Mouse (Mus musculus) heart, adult 10 weeks (tissue): Measurements from ENCODE around the gene Agk. TPM values are rescaled to one million over a fixed set of nuclear protein-coding genes. Genes with fewer than 3 reads are reported as not detected.

ENCODE experiments used
- polyA plus RNA-seq: library from polyadenylated mRNA; stranded (reverse); fragments of 350-450 nt; fragmentation: Illumina TruSeq; extraction: RNeasy Lipid Tissue Mini Kit (QIAGEN cat#74804); gene quantifications from one replicate; pipeline ENCODE4 v1.2.3, GENCODE M21; 2014; ENCODE audit warnings: low read depth, low replicate concordance

Agk gene
- 16.6 TPM for polyA plus RNA-seq

GRCm38 (mm10) chr6:40324897-40325841 is at the start of gene Agk:
TSS of gene Agk (plus strand) at chr6:40325172.

GRCm38 (mm10) chr6:40436047-40436483 is 111.1 kb downstream of the Agk start, which contains the start of gene E330009J07Rik:
TSS of gene E330009J07Rik (minus strand) at chr6:40436135.

GRCm38 (mm10) chr6:40438936-40439335 is 114.0 kb downstream of the Agk start, which contains the start of gene Wee2:
TSS of gene Wee2 (plus strand) at chr6:40439088.

Other genes starting within 250 kb of the Agk start
- gene E330009J07Rik, start 111.0 kb downstream of the Agk start, polyA plus RNA-seq = 2.8 TPM
- gene Wee2, start 113.9 kb downstream of the Agk start, polyA plus RNA-seq = not detected
- 74.1 TPM for gene Ssbp1, start 146.2 kb downstream of the Agk start, polyA plus RNA-seq
- not detected for gene Tas2r137, start 166.1 kb downstream of the Agk start, polyA plus RNA-seq
- not detected for gene Tas2r108, start 168.4 kb downstream of the Agk start, polyA plus RNA-seq
- gene Prss37, start 194.3 kb downstream of the Agk start, polyA plus RNA-seq = not detected
- gene Olfr461, start 229.9 kb downstream of the Agk start, polyA plus RNA-seq = not detected
- gene Olfr460, start 244.3 kb downstream of the Agk start, polyA plus RNA-seq = not detected